Mouse (Mus musculus) ES-E14 (cell line): ENCODE results near the gene Pde4d. TPM values are rescaled to one million over a fixed set of nuclear protein-coding genes. Genes with fewer than 3 reads are reported as not detected.
A peak's percentile ranks its signal among the peaks of the same experiment; 100 is the strongest.

Experiments used
- DNase-seq: peaks from one replicate; pipeline ENCODE4 v3.0.0-alpha.2; 2013; ENCODE audit warnings: low read depth, low spot score
- H3K27ac ChIP-seq: 2 replicates; pipeline ENCODE4 v1.5.1; 2012; ENCODE audit warnings: low read depth, mild to moderate bottlenecking, low read length, moderate library complexity, mixed read lengths; ENCODE audit not compliant: poor library complexity, insufficient read depth, severe bottlenecking
- H3K36me3 ChIP-seq: 2 replicates; pipeline ENCODE4 v1.6.1; 2012; ENCODE audit warnings: mild to moderate bottlenecking, low read length, moderate library complexity, mixed read lengths; ENCODE audit not compliant: control insufficient read depth, poor library complexity, insufficient read depth, severe bottlenecking
- H3K4me1 ChIP-seq, 2 experiments: fragments of 150-350 bp in 1 of 2; sonication (generic) in 1 of 2; 2 replicates each; pipeline ENCODE4 v1.6.1; 2012; ENCODE audit warnings: low read length in 2 of 2, mild to moderate bottlenecking in 1 of 2, mixed read lengths in 1 of 2; ENCODE audit not compliant: control insufficient read depth in 2 of 2, insufficient read depth in 2 of 2, poor library complexity in 1 of 2
- H3K4me3 ChIP-seq, 2 experiments: fragments of 150-350 bp in 1 of 2; sonication (generic) in 1 of 2; 2 replicates each; pipeline ENCODE4 v1.5.1; 2012; ENCODE audit warnings: low read length in 2 of 2, low read depth in 1 of 2, mild to moderate bottlenecking in 1 of 2, mixed read lengths in 1 of 2; ENCODE audit not compliant: insufficient read depth in 1 of 2, poor library complexity in 1 of 2, severe bottlenecking in 1 of 2
- H3K9ac ChIP-seq: 2 replicates; pipeline ENCODE4 v1.6.1; 2012; ENCODE audit warnings: low read depth, mild to moderate bottlenecking, low read length, mixed read lengths; ENCODE audit not compliant: poor library complexity, insufficient read depth, severe bottlenecking
- H3K9me3 ChIP-seq: fragments of 150-350 bp; sonication (generic); 2 replicates; pipeline ENCODE4 v1.6.1; 2012; ENCODE audit warnings: low read depth, mild to moderate bottlenecking, low read length; ENCODE audit not compliant: control insufficient read depth, insufficient read depth
- CHD2 ChIP-seq: IDR thresholded peaks from 2 replicates; pipeline ENCODE4 v1.6.1; 2014; ENCODE audit warnings: mild to moderate bottlenecking, low read depth, low read length, inconsistent platforms
- HCFC1 ChIP-seq: IDR thresholded peaks from 2 replicates; pipeline ENCODE4 v1.6.1; 2012; ENCODE audit warnings: low read length, inconsistent platforms, borderline replicate concordance; ENCODE audit not compliant: insufficient read depth
- MAFK ChIP-seq: IDR thresholded peaks from 2 replicates; pipeline ENCODE4 v1.6.1; 2014; ENCODE audit warnings: mild to moderate bottlenecking, low read depth, low read length, inconsistent platforms; ENCODE audit not compliant: insufficient read depth
- ZC3H11A ChIP-seq: IDR thresholded peaks from 2 replicates; pipeline ENCODE4 v1.6.1; 2012; ENCODE audit warnings: low read depth, mild to moderate bottlenecking, inconsistent platforms, low read length, borderline replicate concordance
- ZNF384 ChIP-seq: IDR thresholded peaks from 2 replicates; pipeline ENCODE4 v1.6.1; 2012; ENCODE audit warnings: low read depth, low read length, inconsistent platforms
- in situ Hi-C, 2 experiments: fragments of 600-800 bp; cut with MboI; formaldehyde crosslinking; loops; one replicate each; pipeline ENCODE4 v1.15.1; 2025; ENCODE audit warnings: low sequenced_read_pairs in 2 of 2, inconsistent platforms in 1 of 2; ENCODE audit not compliant: unreplicated experiment in 2 of 2
- total RNA-seq: library from RNA; depleted of rRNA; stranded (reverse); fragments of 300-350 nt; gene quantifications from 2 replicates; pipeline ENCODE4 v1.2.3, GENCODE M21; 2012

The Pde4d gene
- total RNA-seq, 1 experiment = 10.4 TPM

- in situ Hi-C loops = loop anchor here in 1 of 2 experiments (25.0 kb wide), 1 partner anchor 310 kb away; no protein-coding TSS in a partner anchor
These were observed 1098.0 kb downstream of the Pde4d start for GRCm38 (mm10) chr13:109547700-109548099.

GRCm38 (mm10) chr13:109548263-109548662 is 1098.5 kb downstream of the Pde4d start:
- in situ Hi-C loops = loop anchor here in 1 of 2 experiments (25.0 kb wide), 1 partner anchor 311 kb away; no protein-coding TSS in a partner anchor
- peak; percentile 43 for DNase-seq
- Histone ChIP-seq H3K9ac (no peak overlapping the region), H3K36me3 (no peaks in the 10 kb centered on the region), H3K27ac (no peak overlapping the region), H3K4me3 (no peak overlapping the region), H3K4me1 (no peaks in the 10 kb centered on the region; a peak in 1 of 4 replicates), H3K9me3 (no peaks in the 10 kb centered on the region)
- TF ChIP-seq HCFC1 = no peak

More at GRCm38 (mm10) chr13:109547700-109548099, 1098.0 kb downstream of the Pde4d start:
- H3K4me3 ChIP-seq = no peak overlapping the region
- H3K36me3 ChIP-seq = no peaks in the 10 kb centered on the region
- no peak overlapping the region for H3K9ac ChIP-seq
- peak; percentile 87 for DNase-seq
- TF ChIP-seq ZC3H11A (peak; percentile 96), CHD2 (no peak), ZNF384 (no peak), MAFK (no peak), HCFC1 (no peak)
- H3K27ac ChIP-seq = no peak overlapping the region
- H3K9me3 ChIP-seq = no peaks in the 10 kb centered on the region
- H3K4me1 ChIP-seq = no peaks in the 10 kb centered on the region; a peak in 1 of 4 replicates

GRCm38 (mm10) chr13:109548771-109549555 is 1099.2 kb downstream of the Pde4d start:
- Histone ChIP-seq H3K9me3 (no peaks in the 10 kb centered on the region), H3K27ac (no peak overlapping the region), H3K4me1 (no peaks in the 10 kb centered on the region; a peak in 1 of 4 replicates), H3K9ac (no peak overlapping the region), H3K4me3 (no peak overlapping the region), H3K36me3 (no peaks in the 10 kb centered on the region)
- TF ChIP-seq CHD2 (no peak), MAFK (no peak), ZNF384 (no peak), HCFC1 (no peak), ZC3H11A (no peak)
- in situ Hi-C loops = loop anchor here in 1 of 2 experiments (25.0 kb wide), 1 partner anchor 312 kb away; no protein-coding TSS in a partner anchor
- no peak for DNase-seq

GRCm38 (mm10) chr13:109551836-109552235 is 1102.1 kb downstream of the Pde4d start:
- no peak for DNase-seq
- no peak overlapping the region for H3K27ac ChIP-seq
- H3K36me3 ChIP-seq = no peaks in the 10 kb centered on the region
- no peak overlapping the region for H3K4me3 ChIP-seq
- H3K9ac ChIP-seq = no peak overlapping the region
- in situ Hi-C loops = no loop called here
- no peaks in the 10 kb centered on the region for H3K9me3 ChIP-seq
- H3K4me1 ChIP-seq = no peaks in the 10 kb centered on the region; a peak in 1 of 4 replicates
- TF ChIP-seq ZC3H11A = no peak

GRCm38 (mm10) chr13:109555513-109555912 is 1105.8 kb downstream of the Pde4d start:
- TF ChIP-seq ZNF384 (no peak), CHD2 (no peak), HCFC1 (no peak), ZC3H11A (no peak), MAFK (no peak)
- Histone ChIP-seq H3K4me3 (no peak overlapping the region), H3K27ac (no peak overlapping the region), H3K36me3 (no peaks in the 10 kb centered on the region), H3K9me3 (no peaks in the 10 kb centered on the region), H3K4me1 (no peaks in the 10 kb centered on the region), H3K9ac (no peak overlapping the region)
- in situ Hi-C loops = no loop called here
- no peak for DNase-seq
